Mouse (Mus musculus) urinary bladder, adult 2 months (tissue): ENCODE measurements around the gene Rpap3. TPM values are rescaled to one million over a fixed set of nuclear protein-coding genes. Genes with fewer than 3 reads are reported as not detected.

Experiments used
- DNase-seq: peaks from one replicate; pipeline ENCODE4 v3.0.0; 2022; ENCODE audit warnings: low spot score
- polyA plus RNA-seq: library from polyadenylated mRNA; depleted of rRNA; stranded (reverse); fragments of >200 nt; gene quantifications from 2 replicates; pipeline ENCODE4 v1.2.3, GENCODE M21; 2012; rRNA removed

The Rpap3 gene
- polyA plus RNA-seq, 1 experiment: 23.5 TPM

GRCm38 (mm10) chr15:97648176-97648575, 57.4 kb downstream of the Rpap3 start:
- DNase-seq: no peak

- no peak for DNase-seq
Observed at GRCm38 (mm10) chr15:97646426-97646825, 59.2 kb downstream of the Rpap3 start.

DNA sequence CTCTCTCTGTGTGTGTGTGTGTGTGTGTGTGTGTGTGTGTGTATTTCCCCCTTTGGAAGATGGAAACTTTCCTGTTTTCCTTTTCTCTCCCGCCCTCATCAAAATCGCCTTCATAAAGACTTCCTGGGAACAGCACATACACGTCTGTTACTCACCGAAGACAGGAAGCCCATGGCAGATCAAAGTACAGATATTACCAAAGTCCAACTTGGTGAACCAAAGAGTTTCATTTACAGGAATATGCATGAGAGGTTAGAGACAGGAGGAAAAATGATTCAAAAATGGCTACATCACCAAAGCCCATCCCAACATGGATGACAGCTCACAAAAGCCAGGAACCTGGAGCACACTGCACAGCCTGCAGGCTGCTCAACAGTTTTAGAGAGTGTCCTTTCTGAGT, 61.6 kb downstream of the Rpap3 start:
- no peak for DNase-seq

Other genes with a start within 250 kb of the Rpap3 start
- gene Endou, start 25.5 kb upstream of the Rpap3 start, polyA plus RNA-seq: 1.7 and 2.1 TPM in 2 replicates
- 17.8 and 19.2 TPM in 2 replicates for gene Rapgef3, start 62.1 kb upstream of the Rpap3 start, polyA plus RNA-seq
- gene Slc48a1, start 72.7 kb upstream of the Rpap3 start, polyA plus RNA-seq: 72.4 and 91.1 TPM in 2 replicates
- 45.3 and 45.8 TPM in 2 replicates for gene Hdac7, start 138.7 kb upstream of the Rpap3 start, polyA plus RNA-seq
- gene Vdr, start 204.8 kb upstream of the Rpap3 start, polyA plus RNA-seq: 1.3 and 1.6 TPM in 2 replicates